Mouse (Mus musculus): ENCODE measurements around the gene Slc23a4. TPM values are rescaled to one million over a fixed set of nuclear protein-coding genes. Genes with fewer than 3 reads are reported as not detected.

Gene Slc23a4
- polyA plus RNA-seq, 1 experiment: 2.4 TPM

- H3K4me3 ChIP-seq (ENCODE audit: low read depth, low read length): no peak overlapping the region
- no peak overlapping the region for H3K27ac ChIP-seq (ENCODE audit: insufficient read depth, low read length)
- H3K36me3 ChIP-seq (ENCODE audit: control insufficient read depth, insufficient read depth, low read length, poor library complexity, severe bottlenecking): peaks cover 23% of the 10 kb centered on the region
- H3K27me3 ChIP-seq (ENCODE audit: control insufficient read depth, insufficient read depth, low read length, poor library complexity, severe bottlenecking): no peaks in the 10 kb centered on the region
- TF ChIP-seq POLR2A (IDR thresholded peaks at IDR 0.05; ENCODE audit: insufficient read depth, low read length): no peak
- TF ChIP-seq EP300 (IDR thresholded peaks at IDR 0.05; ENCODE audit: insufficient read depth, low read depth, low read length): no peak
- no peak for TF ChIP-seq CTCF (IDR thresholded peaks at IDR 0.05; ENCODE audit: low read depth, low read length)
- H3K4me1 ChIP-seq (ENCODE audit: control insufficient read depth, insufficient read depth, low read length): no peaks in the 10 kb centered on the region
- no peaks in the 10 kb centered on the region for H3K9me3 ChIP-seq (replicated peaks; ENCODE audit: control insufficient read depth, insufficient read depth, low read length, poor library complexity, severe bottlenecking)
- H3K9ac ChIP-seq (ENCODE audit: low read depth, poor library complexity, severe bottlenecking): no peak overlapping the region
Observed at GRCm38 (mm10) chr6:34903851-34904250, 84.4 kb downstream of the Slc23a4 start.

GRCm38 (mm10) chr6:34903441-34903840 lies 84.8 kb downstream of the Slc23a4 start:
- H3K36me3 ChIP-seq (ENCODE audit: control insufficient read depth, insufficient read depth, low read length, poor library complexity, severe bottlenecking): peaks cover 23% of the 10 kb centered on the region
- no peak overlapping the region for H3K27ac ChIP-seq (ENCODE audit: insufficient read depth, low read length)
- H3K4me3 ChIP-seq (ENCODE audit: low read depth, low read length): no peak overlapping the region
- H3K27me3 ChIP-seq (ENCODE audit: control insufficient read depth, insufficient read depth, low read length, poor library complexity, severe bottlenecking): no peaks in the 10 kb centered on the region
- no peak overlapping the region for H3K9ac ChIP-seq (ENCODE audit: low read depth, poor library complexity, severe bottlenecking)
- TF ChIP-seq POLR2A (IDR thresholded peaks at IDR 0.05; ENCODE audit: insufficient read depth, low read length): no peak
- TF ChIP-seq EP300 (IDR thresholded peaks at IDR 0.05; ENCODE audit: insufficient read depth, low read depth, low read length): no peak
- no peak for TF ChIP-seq CTCF (IDR thresholded peaks at IDR 0.05; ENCODE audit: low read depth, low read length)
- no peaks in the 10 kb centered on the region for H3K9me3 ChIP-seq (replicated peaks; ENCODE audit: control insufficient read depth, insufficient read depth, low read length, poor library complexity, severe bottlenecking)
- no peaks in the 10 kb centered on the region for H3K4me1 ChIP-seq (ENCODE audit: control insufficient read depth, insufficient read depth, low read length)

GRCm38 (mm10) chr6:34902578-34902977 lies 85.6 kb downstream of the Slc23a4 start:
- Histone ChIP-seq H3K9ac (ENCODE audit: low read depth, poor library complexity, severe bottlenecking) (no peak overlapping the region), H3K9me3 (replicated peaks; ENCODE audit: control insufficient read depth, insufficient read depth, low read length, poor library complexity, severe bottlenecking) (no peaks in the 10 kb centered on the region), H3K27ac (ENCODE audit: insufficient read depth, low read length) (no peak overlapping the region), H3K4me1 (ENCODE audit: control insufficient read depth, insufficient read depth, low read length) (no peaks in the 10 kb centered on the region), H3K36me3 (ENCODE audit: control insufficient read depth, insufficient read depth, low read length, poor library complexity, severe bottlenecking) (peaks cover 16% of the 10 kb centered on the region), H3K27me3 (ENCODE audit: control insufficient read depth, insufficient read depth, low read length, poor library complexity, severe bottlenecking) (no peaks in the 10 kb centered on the region), H3K4me3 (ENCODE audit: low read depth, low read length) (no peak overlapping the region)
- no peak for TF ChIP-seq CTCF (IDR thresholded peaks at IDR 0.05; ENCODE audit: low read depth, low read length)
- no peak for TF ChIP-seq POLR2A (IDR thresholded peaks at IDR 0.05; ENCODE audit: insufficient read depth, low read length)
- no peak for TF ChIP-seq EP300 (IDR thresholded peaks at IDR 0.05; ENCODE audit: insufficient read depth, low read depth, low read length)

GRCm38 (mm10) chr6:34901911-34902444 lies 86.2 kb downstream of the Slc23a4 start:
- H3K36me3 ChIP-seq (ENCODE audit: control insufficient read depth, insufficient read depth, low read length, poor library complexity, severe bottlenecking): peaks cover 12% of the 10 kb centered on the region

GRCm38 (mm10) chr6:34900990-34901389 lies 87.2 kb downstream of the Slc23a4 start:
- Histone ChIP-seq H3K27ac (ENCODE audit: insufficient read depth, low read length) (no peak overlapping the region), H3K4me1 (ENCODE audit: control insufficient read depth, insufficient read depth, low read length) (no peaks in the 10 kb centered on the region), H3K9ac (ENCODE audit: low read depth, poor library complexity, severe bottlenecking) (no peak overlapping the region), H3K4me3 (ENCODE audit: low read depth, low read length) (no peak overlapping the region), H3K36me3 (ENCODE audit: control insufficient read depth, insufficient read depth, low read length, poor library complexity, severe bottlenecking) (peaks cover 4% of the 10 kb centered on the region), H3K27me3 (ENCODE audit: control insufficient read depth, insufficient read depth, low read length, poor library complexity, severe bottlenecking) (no peaks in the 10 kb centered on the region), H3K9me3 (replicated peaks; ENCODE audit: control insufficient read depth, insufficient read depth, low read length, poor library complexity, severe bottlenecking) (no peaks in the 10 kb centered on the region)
- TF ChIP-seq POLR2A (IDR thresholded peaks at IDR 0.05; ENCODE audit: insufficient read depth, low read length) (no peak), CTCF (IDR thresholded peaks at IDR 0.05; ENCODE audit: low read depth, low read length) (no peak)

More at GRCm38 (mm10) chr6:34901911-34902444, 86.2 kb downstream of the Slc23a4 start:
- Histone ChIP-seq H3K27me3 (ENCODE audit: control insufficient read depth, insufficient read depth, low read length, poor library complexity, severe bottlenecking) (no peaks in the 10 kb centered on the region), H3K9me3 (replicated peaks; ENCODE audit: control insufficient read depth, insufficient read depth, low read length, poor library complexity, severe bottlenecking) (no peaks in the 10 kb centered on the region), H3K27ac (ENCODE audit: insufficient read depth, low read length) (no peak overlapping the region), H3K9ac (ENCODE audit: low read depth, poor library complexity, severe bottlenecking) (no peak overlapping the region), H3K4me3 (ENCODE audit: low read depth, low read length) (no peak overlapping the region), H3K4me1 (ENCODE audit: control insufficient read depth, insufficient read depth, low read length) (no peaks in the 10 kb centered on the region)
- TF ChIP-seq CTCF (IDR thresholded peaks at IDR 0.05; ENCODE audit: low read depth, low read length): no peak
- TF ChIP-seq POLR2A (IDR thresholded peaks at IDR 0.05; ENCODE audit: insufficient read depth, low read length): no peak
- TF ChIP-seq EP300 (IDR thresholded peaks at IDR 0.05; ENCODE audit: insufficient read depth, low read depth, low read length): no peak

GRCm38 (mm10) chr6:34899127-34899526 lies 89.1 kb downstream of the Slc23a4 start:
- Histone ChIP-seq H3K4me1 (ENCODE audit: control insufficient read depth, insufficient read depth, low read length) (no peaks in the 10 kb centered on the region), H3K27me3 (ENCODE audit: control insufficient read depth, insufficient read depth, low read length, poor library complexity, severe bottlenecking) (no peaks in the 10 kb centered on the region), H3K9me3 (replicated peaks; ENCODE audit: control insufficient read depth, insufficient read depth, low read length, poor library complexity, severe bottlenecking) (no peaks in the 10 kb centered on the region), H3K4me3 (ENCODE audit: low read depth, low read length) (no peak overlapping the region), H3K27ac (ENCODE audit: insufficient read depth, low read length) (no peak overlapping the region), H3K9ac (ENCODE audit: low read depth, poor library complexity, severe bottlenecking) (no peak overlapping the region), H3K36me3 (ENCODE audit: control insufficient read depth, insufficient read depth, low read length, poor library complexity, severe bottlenecking) (peaks cover 3% of the 10 kb centered on the region)
- no peak for TF ChIP-seq POLR2A (IDR thresholded peaks at IDR 0.05; ENCODE audit: insufficient read depth, low read length)
- TF ChIP-seq CTCF (IDR thresholded peaks at IDR 0.05; ENCODE audit: low read depth, low read length): no peak
- TF ChIP-seq EP300 (IDR thresholded peaks at IDR 0.05; ENCODE audit: insufficient read depth, low read depth, low read length): no peak
